Mouse (Mus musculus) lung, postnatal 0 days (tissue): ENCODE results near the gene Il17rd.

Source experiments
- CTCF ChIP-seq: IDR thresholded peaks from 2 replicates; pipeline ENCODE4 v1.5.1; 2016; ENCODE audit warnings: antibody characterized with exemption, mild to moderate bottlenecking
- EP300 ChIP-seq: IDR thresholded peaks from 2 replicates; pipeline ENCODE4 v1.6.1; 2016; ENCODE audit warnings: antibody characterized with exemption, mild to moderate bottlenecking, control low read depth

DNA sequence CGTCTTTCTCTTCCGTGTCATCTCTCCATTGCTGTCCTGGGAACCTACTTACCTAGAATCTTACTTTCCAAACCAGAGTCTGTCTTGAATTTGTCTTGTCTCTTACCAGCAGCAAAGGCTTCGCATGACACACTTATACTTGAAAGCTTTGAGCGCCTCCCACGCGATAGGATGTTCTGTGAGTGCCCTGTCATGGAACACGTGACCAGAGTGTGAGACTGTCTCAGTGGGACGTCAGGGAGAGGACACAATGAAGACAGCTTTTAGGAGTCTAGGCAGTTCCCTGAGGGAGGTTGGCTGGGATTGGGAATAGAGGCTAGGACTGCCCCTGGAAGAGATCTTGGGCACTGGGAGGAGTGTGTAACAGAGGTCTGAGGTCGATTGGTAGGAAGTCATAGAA is 57.4 kb downstream of the Il17rd start:
- TF ChIP-seq CTCF (no peak), EP300 (no peak)
